Mouse (Mus musculus) limb, embryonic 11.5 days (tissue): Measurements from ENCODE around the gene Zfp942. TPM values are rescaled to one million over a fixed set of nuclear protein-coding genes. Genes with fewer than 3 reads are reported as not detected.
"Not testable (repeated sequence)": the region's sequence is repeated elsewhere in the genome, so short reads cannot be mapped to it uniquely, and the experiment has no call there.

Experiments used
- ATAC-seq: fragments of 200-750 bp; cut with Nextera tagmentation; 2 replicates; pipeline ENCODE4 v1.8.0; 2017; ENCODE audit warnings: low read depth; ENCODE audit not compliant: insufficient number of reproducible peaks, low FRiP score, low TSS enrichment
- DNase-seq: peaks from one replicate; pipeline ENCODE4 v3.0.0-alpha.2; 2015; ENCODE audit warnings: low spot score
- H3K27ac ChIP-seq: fragments of 300-500 bp; sonication (generic); replicated peaks from 2 replicates; pipeline ENCODE4 v1.5.1; 2014; ENCODE audit warnings: low read depth, mild to moderate bottlenecking, low read length
- H3K27me3 ChIP-seq: fragments of 300-500 bp; sonication (generic); 2 replicates; pipeline ENCODE4 v1.6.1; 2014; ENCODE audit warnings: mild to moderate bottlenecking, low read length, mixed read lengths; ENCODE audit not compliant: control insufficient read depth, insufficient read depth
- H3K36me3 ChIP-seq: fragments of 300-500 bp; sonication (generic); 2 replicates; pipeline ENCODE4 v1.6.1; 2014; ENCODE audit warnings: mild to moderate bottlenecking, low read length, moderate library complexity, mixed read lengths; ENCODE audit not compliant: control insufficient read depth, insufficient read depth
- H3K4me1 ChIP-seq: fragments of 300-500 bp; sonication (generic); 2 replicates; pipeline ENCODE4 v1.6.1; 2014; ENCODE audit warnings: low read length, mixed read lengths; ENCODE audit not compliant: control insufficient read depth, insufficient read depth
- H3K4me2 ChIP-seq: fragments of 300-500 bp; sonication (generic); 2 replicates; pipeline ENCODE4 v1.6.1; 2014; ENCODE audit warnings: low read depth, mild to moderate bottlenecking, moderate library complexity; ENCODE audit not compliant: severe bottlenecking
- H3K4me3 ChIP-seq: fragments of 300-500 bp; sonication (generic); 2 replicates; pipeline ENCODE4 v1.5.1; 2014; ENCODE audit warnings: low read depth, low read length
- H3K9ac ChIP-seq: fragments of 300-500 bp; sonication (generic); 2 replicates; pipeline ENCODE4 v1.6.1; 2014; ENCODE audit warnings: mild to moderate bottlenecking, low read length
- H3K9me3 ChIP-seq: fragments of 300-500 bp; sonication (generic); 2 replicates; pipeline ENCODE4 v1.6.1; 2016; ENCODE audit warnings: low read length; ENCODE audit not compliant: control insufficient read depth
- WGBS: fragments of 180-500 bp; shearing (Covaris S2); extraction: QIAGEN DNeasy Blood & Tissue Kit; methylation state at CpG from one replicate; pipeline ENCODE4 v1.1.7; 2014; 5-methylcytosine and 5-hydroxymethylcytosine counted together
- polyA plus RNA-seq: library from polyadenylated mRNA; unstranded; fragments of >200 nt; fragmentation: Nextera tagmentation; extraction: Ambion mirVana; gene quantifications from 2 replicates; pipeline ENCODE4 v1.2.1, GENCODE M21; 2014

The Zfp942 gene
- 26.0 and 29.9 TPM in 2 replicates for polyA plus RNA-seq

DNA sequence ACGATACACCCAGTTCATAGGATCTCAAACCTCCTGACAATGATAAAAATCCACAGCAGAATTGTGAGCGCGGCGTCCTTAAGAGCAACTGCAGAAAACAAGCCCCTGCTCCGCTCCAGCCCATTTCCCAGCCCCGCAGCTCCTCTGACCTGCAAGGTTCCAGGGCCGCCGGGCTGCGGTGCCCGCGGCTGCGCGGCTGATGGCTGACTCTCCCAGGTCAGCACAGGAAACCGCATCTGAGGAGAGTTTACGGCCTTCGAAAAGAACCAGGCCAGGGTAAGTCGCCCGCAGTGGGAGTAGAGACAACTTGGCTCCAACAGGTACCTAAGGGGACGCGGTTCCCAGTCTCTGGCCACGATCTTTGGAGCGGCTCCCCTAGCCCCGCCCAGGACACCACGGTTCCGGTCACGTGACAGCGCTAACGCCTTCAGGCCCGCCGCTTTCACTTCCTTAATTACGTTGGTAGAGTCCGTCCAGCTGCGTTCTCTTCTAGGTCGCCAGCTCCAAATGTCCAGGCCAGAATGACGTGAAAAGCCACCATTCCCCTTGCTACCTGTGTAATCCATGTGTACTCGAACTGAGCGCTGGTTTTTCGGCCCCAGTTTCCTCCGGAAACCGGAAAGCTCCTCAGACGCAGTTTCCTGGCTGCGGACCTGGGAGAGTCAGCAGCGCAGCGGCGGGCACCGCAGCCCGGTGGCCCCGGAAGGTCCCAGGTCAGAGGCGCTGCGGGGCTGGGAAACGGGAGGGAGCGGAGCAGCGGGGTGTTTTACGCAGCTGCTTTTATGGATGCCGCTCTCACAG lies at the start of gene Zfp942, which contains the start of gene Zfp943:
Gene Zfp942, minus strand, starts transcription at position 358 of the 801 bp plus-strand sequence.
Gene Zfp943, plus strand, starts transcription at position 446 of the 801 bp plus-strand sequence.
- ATAC-seq: peak; percentile 97

DNA sequence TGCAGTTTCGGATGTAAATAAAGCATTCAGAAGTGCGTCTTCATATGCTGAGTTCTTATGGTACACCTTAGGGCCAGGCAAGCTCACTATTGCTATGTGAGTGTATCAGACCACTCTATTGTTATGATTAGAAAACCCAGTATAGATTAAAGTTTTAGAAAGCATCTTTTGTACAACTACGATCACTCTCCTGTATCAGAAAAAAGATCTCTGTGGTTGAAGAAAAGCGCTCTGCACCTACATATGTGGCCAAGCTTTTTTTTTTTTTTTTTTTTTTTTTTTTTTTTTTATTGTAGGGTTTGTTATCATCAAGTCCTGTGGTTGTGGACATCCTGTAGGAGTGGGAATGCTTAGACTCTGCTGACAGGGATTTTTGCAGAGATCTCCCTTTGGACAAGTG lies 1.0 kb upstream of the Zfp942 start:
- no peak overlapping the region for H3K9ac ChIP-seq
- H3K4me1 ChIP-seq: no peaks in the 10 kb centered on the region
- no peaks in the 10 kb centered on the region for H3K27me3 ChIP-seq
- H3K4me3 ChIP-seq: peak overlapping the region; percentile 54; the same call in 1 of the 2 replicates
- peak overlapping the region; percentile 36 for H3K4me2 ChIP-seq
- no peak for ATAC-seq
- H3K9me3 ChIP-seq: no peaks in the 10 kb centered on the region
- 63% methylated on average over 4 of the region's 4 CpGs for WGBS
- no peak for DNase-seq
- H3K36me3 ChIP-seq: no peaks in the 10 kb centered on the region
- no peak overlapping the region for H3K27ac ChIP-seq

More for the DNA sequence above, at the start of gene Zfp942, which contains the start of gene Zfp943:
- Histone ChIP-seq H3K4me2 (peak within 1 kb of the TSS; percentile 55), H3K9ac (peak within 1 kb of the TSS; percentile 76), H3K27ac (peak within 1 kb of the TSS; percentile 82), H3K4me3 (peak within 1 kb of the TSS; percentile 54)
- peak; percentile 77 for DNase-seq
- not testable (repeated sequence) for H3K36me3 ChIP-seq, H3K27me3 ChIP-seq, H3K9me3 ChIP-seq, H3K4me1 ChIP-seq
- WGBS: under 1% methylated on average over 41 of the region's 55 CpGs

DNA sequence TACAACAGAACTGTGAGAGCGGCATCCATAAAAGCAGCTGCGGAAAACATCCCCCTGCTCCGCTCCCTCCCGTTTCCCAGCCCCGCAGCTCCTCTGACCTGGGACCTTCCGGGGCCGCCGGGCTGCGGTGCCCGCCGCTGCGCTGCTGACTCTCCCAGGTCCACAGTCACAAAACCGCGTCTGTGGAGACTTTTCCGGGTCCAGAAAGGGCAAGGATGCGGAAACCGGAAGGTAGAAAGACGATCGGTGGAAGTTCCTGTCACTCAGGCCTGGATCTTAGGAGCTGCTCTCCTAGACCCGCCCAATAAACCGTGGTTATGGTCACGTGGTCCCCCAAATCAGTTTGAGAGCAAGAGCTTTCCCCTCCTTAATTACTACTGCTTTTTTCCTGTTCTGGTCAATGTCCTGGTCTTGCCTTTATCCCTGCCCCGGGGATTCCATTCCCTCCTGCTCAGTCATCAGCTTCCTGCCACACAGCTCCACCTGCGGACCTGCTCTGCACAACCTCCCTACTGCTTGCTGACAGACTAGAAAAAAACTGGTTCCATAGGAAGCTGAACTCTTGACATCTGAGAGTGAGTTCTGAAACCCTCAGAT lies 52.7 kb downstream of the Zfp942 start, which contains the start of gene Zfp995:
Gene Zfp995, minus strand, starts transcription at position 471 of the 597 bp plus-strand sequence.
- peak; percentile 98 for ATAC-seq
- H3K27me3 ChIP-seq: not testable (repeated sequence)

DNA sequence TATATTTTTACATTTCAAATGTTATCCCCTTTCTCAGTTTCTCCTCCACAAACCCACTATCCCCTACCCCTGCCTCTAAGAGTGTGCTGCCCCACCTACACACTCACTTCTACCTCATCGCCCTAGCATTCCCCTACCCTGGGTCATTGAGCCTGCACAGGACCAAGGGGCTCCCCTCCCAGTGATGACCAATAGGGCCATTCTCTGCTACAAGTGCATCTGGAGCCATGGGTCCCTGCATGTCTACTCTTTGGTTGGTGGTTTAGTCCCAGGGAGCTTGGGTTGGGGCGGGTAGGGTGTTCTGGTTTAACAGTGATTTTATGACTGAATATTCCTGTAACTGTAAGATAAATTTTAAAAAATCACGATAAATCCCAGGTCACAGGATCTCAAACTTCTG lies 53.2 kb downstream of the Zfp942 start:
- Histone ChIP-seq H3K9me3 (no peaks in the 10 kb centered on the region), H3K27ac (no peak overlapping the region), H3K27me3 (no peaks in the 10 kb centered on the region), H3K9ac (peak overlapping the region; percentile 70), H3K36me3 (no peaks in the 10 kb centered on the region), H3K4me3 (peak overlapping the region; percentile 56), H3K4me1 (no peaks in the 10 kb centered on the region), H3K4me2 (peak overlapping the region; percentile 56)
- WGBS: 6% methylated on average over 3 of the region's 3 CpGs
- DNase-seq (peak; percentile 26), ATAC-seq (peak; percentile 81)

More for the DNA sequence above, 52.7 kb downstream of the Zfp942 start, which contains the start of gene Zfp995:
- peak; percentile 57 for DNase-seq
- not testable (repeated sequence) for H3K36me3 ChIP-seq, H3K4me1 ChIP-seq, H3K9me3 ChIP-seq, H3K27ac ChIP-seq
- 0% methylated on average over 24 of the region's 24 CpGs for WGBS
- Histone ChIP-seq H3K9ac (peak within 1 kb of the TSS; percentile 70), H3K4me3 (peak within 1 kb of the TSS; percentile 56), H3K4me2 (peak within 1 kb of the TSS; percentile 56)

Other genes with a start within 250 kb of the Zfp942 start
- gene Zfp229, start 231.7 kb downstream of the Zfp942 start, polyA plus RNA-seq: 8.4 and 10.4 TPM in 2 replicates
- gene Zfp820, start 116.7 kb downstream of the Zfp942 start, polyA plus RNA-seq: 9.7 and 9.9 TPM in 2 replicates
- gene Zfp995, start 52.5 kb downstream of the Zfp942 start, polyA plus RNA-seq: 6.8 and 7.1 TPM in 2 replicates
- gene Zfp943, start 88 bp upstream of the Zfp942 start, polyA plus RNA-seq: 19.1 and 20.2 TPM in 2 replicates
- 2.1 and 2.3 TPM in 2 replicates for gene Zfp947, start 203.7 kb upstream of the Zfp942 start, polyA plus RNA-seq